Mouse (Mus musculus) G1E (cell line): ENCODE data around the gene Nit1. TPM values are rescaled to one million over a fixed set of nuclear protein-coding genes. Genes with fewer than 3 reads are reported as not detected.

Source experiments
- ATAC-seq: 2 replicates; pipeline ENCODE4 v1.8.0; 2016; ENCODE audit warnings: mild to moderate bottlenecking; ENCODE audit not compliant: insufficient number of reproducible peaks, poor library complexity, low FRiP score, severe bottlenecking; ENCODE audit errors: extremely low read depth
- DNase-seq: peaks from one replicate; pipeline ENCODE4 v3.0.0; 2012; ENCODE audit warnings: low spot score
- H3K27me3 ChIP-seq: 2 replicates; pipeline ENCODE4 v1.6.1; 2012; ENCODE audit warnings: mild to moderate bottlenecking, low read length, inconsistent platforms; ENCODE audit not compliant: insufficient read depth
- H3K36me3 ChIP-seq: replicated peaks from 2 replicates; pipeline ENCODE3; 2012; ENCODE audit warnings: mild to moderate bottlenecking, inconsistent platforms
- H3K4me1 ChIP-seq: 2 replicates; pipeline ENCODE4 v1.6.1; 2012; ENCODE audit warnings: low read depth, low read length, inconsistent platforms, mixed read lengths; ENCODE audit not compliant: insufficient read depth
- H3K4me3 ChIP-seq: 2 replicates; pipeline ENCODE4 v1.5.1; 2012; ENCODE audit warnings: low read depth, mild to moderate bottlenecking, inconsistent platforms, low read length, moderate library complexity, mixed read lengths
- H3K9me3 ChIP-seq: replicated peaks from 2 replicates; pipeline ENCODE4 v1.6.1; 2012; ENCODE audit warnings: inconsistent platforms
- CTCF ChIP-seq: IDR thresholded peaks from 2 replicates; pipeline ENCODE4 v1.5.1; 2012; ENCODE audit warnings: low read depth, low read length, inconsistent platforms, mixed read lengths
- GATA1 ChIP-seq: IDR thresholded peaks from 2 replicates; pipeline ENCODE4 v1.6.1; 2012; ENCODE audit warnings: borderline replicate concordance, low read length, inconsistent platforms, mixed read lengths
- GATA2 ChIP-seq: IDR thresholded peaks from 2 replicates; pipeline ENCODE4 v1.6.1; 2012; ENCODE audit warnings: low read depth, low read length, inconsistent platforms, borderline replicate concordance
- POLR2AphosphoS5 ChIP-seq: IDR thresholded peaks from 2 replicates; pipeline ENCODE4 v1.6.1; 2012; ENCODE audit warnings: low read depth, low read length, inconsistent platforms; ENCODE audit not compliant: insufficient replicate concordance
- TAL1 ChIP-seq: conservative IDR thresholded peaks from 2 replicates; pipeline ENCODE4 v1.6.1; 2012; ENCODE audit warnings: low read depth, low read length, inconsistent platforms, mixed read lengths
- polyA plus RNA-seq: library from polyadenylated mRNA; stranded (reverse); fragments of >175 nt; gene quantifications from 2 replicates; pipeline ENCODE4 v1.2.3, GENCODE M21; 2012
- total RNA-seq, 2 experiments: library from RNA; stranded (forward) in 1 of 2; stranded (reverse) in 1 of 2; fragments of 200-1000 nt in 1 of 2; fragments of >200 nt in 1 of 2; fragmentation: Nextera tagmentation in 1 of 2; gene quantifications; 2 replicates each; pipeline ENCODE4 v1.2.3; 2014 to 2017

Gene Nit1
- total RNA-seq (2014; fragmentation: Nextera tagmentation) = 17.9 and 22.4 TPM in 2 replicates
- 57.9 and 58.9 TPM in 2 replicates for total RNA-seq (2017)
- 9.4 and 11.3 TPM in 2 replicates for polyA plus RNA-seq

- ATAC-seq (peak; percentile 88), DNase-seq (peak; percentile 82)
- Histone ChIP-seq H3K27me3 (no peaks in the 10 kb centered on the region), H3K36me3 (peaks cover 71% of the 10 kb centered on the region), H3K9me3 (no peaks in the 10 kb centered on the region), H3K4me1 (peaks cover 47% of the 10 kb centered on the region), H3K4me3 (peak within 1 kb of the TSS; percentile 81)
- TF ChIP-seq GATA2 = no peak
These were observed at the start of gene Nit1, which contains the start of gene Pfdn2 for GRCm38 (mm10) chr1:171345225-171346094. Nit1 (minus strand) TSS chr1:171345646. Pfdn2 (plus strand) TSS chr1:171345670.

- peaks cover 24% of the 10 kb centered on the region for H3K4me1 ChIP-seq
- ATAC-seq (peak; percentile 94), DNase-seq (peak; percentile 93)
- peak overlapping the region; percentile 41; the same call in 1 of the 2 replicates for H3K4me3 ChIP-seq
- TF ChIP-seq TAL1 (no peak), CTCF (no peak), POLR2AphosphoS5 (no peak)
- no peaks in the 10 kb centered on the region for H3K36me3 ChIP-seq
- peaks cover 15% of the 10 kb centered on the region for H3K27me3 ChIP-seq
- no peaks in the 10 kb centered on the region for H3K9me3 ChIP-seq
These were observed 44.7 kb upstream of the Nit1 start for GRCm38 (mm10) chr1:171390101-171390500.

- ATAC-seq (peak; percentile 55; the same call in 1 of the 2 replicates), DNase-seq (no peak)
- TF ChIP-seq TAL1 (no peak), GATA2 (no peak), POLR2AphosphoS5 (no peak), GATA1 (no peak), CTCF (no peak)
- Histone ChIP-seq H3K9me3 (no peaks in the 10 kb centered on the region), H3K4me1 (peaks cover 31% of the 10 kb centered on the region), H3K4me3 (peak within 1 kb of the TSS; percentile 24; the same call in 1 of the 2 replicates), H3K27me3 (peaks cover 18% of the 10 kb centered on the region), H3K36me3 (no peaks in the 10 kb centered on the region)
These were observed 43.1 kb upstream of the Nit1 start, which contains the start of gene Arhgap30 for GRCm38 (mm10) chr1:171388376-171389102. Arhgap30 (plus strand) TSS chr1:171388954.

DNA sequence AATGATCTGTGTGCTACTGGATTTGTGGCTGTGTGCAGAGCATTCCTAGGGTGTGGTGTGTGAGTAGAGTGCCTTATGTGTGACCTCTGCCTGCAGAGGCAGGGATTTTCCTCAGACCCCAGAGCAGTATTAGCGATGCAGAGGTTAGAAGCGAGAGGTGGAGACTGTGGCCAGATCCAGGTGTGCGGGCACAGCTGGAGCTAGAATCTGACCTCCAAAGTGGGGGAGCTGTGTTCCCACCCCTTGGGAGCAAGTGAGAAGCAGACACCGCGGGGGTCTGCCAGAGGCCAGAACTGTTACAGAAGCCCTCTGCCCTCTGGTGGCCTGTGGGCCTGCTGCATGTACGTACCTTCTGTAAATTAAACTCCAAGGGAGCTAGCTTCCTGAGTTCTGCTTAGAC, 41.7 kb upstream of the Nit1 start:
- TF ChIP-seq GATA1 (no peak), TAL1 (no peak), CTCF (no peak), GATA2 (no peak), POLR2AphosphoS5 (no peak)
- DNase-seq = no peak

GRCm38 (mm10) chr1:171385171-171385570, 39.7 kb upstream of the Nit1 start:
- Histone ChIP-seq H3K9me3 (no peaks in the 10 kb centered on the region), H3K4me1 (peaks cover 32% of the 10 kb centered on the region), H3K27me3 (peaks cover 29% of the 10 kb centered on the region), H3K4me3 (no peak overlapping the region), H3K36me3 (no peaks in the 10 kb centered on the region)
- TF ChIP-seq GATA2 (no peak), POLR2AphosphoS5 (no peak), TAL1 (no peak), GATA1 (no peak), CTCF (no peak)
- ATAC-seq (no peak), DNase-seq (no peak)

More for the DNA sequence above, 41.7 kb upstream of the Nit1 start:
- H3K36me3 ChIP-seq = no peaks in the 10 kb centered on the region
- no peak for ATAC-seq
- H3K4me3 ChIP-seq = no peak overlapping the region
- H3K9me3 ChIP-seq = no peaks in the 10 kb centered on the region
- peaks cover 24% of the 10 kb centered on the region for H3K27me3 ChIP-seq
- peaks cover 36% of the 10 kb centered on the region for H3K4me1 ChIP-seq

DNA sequence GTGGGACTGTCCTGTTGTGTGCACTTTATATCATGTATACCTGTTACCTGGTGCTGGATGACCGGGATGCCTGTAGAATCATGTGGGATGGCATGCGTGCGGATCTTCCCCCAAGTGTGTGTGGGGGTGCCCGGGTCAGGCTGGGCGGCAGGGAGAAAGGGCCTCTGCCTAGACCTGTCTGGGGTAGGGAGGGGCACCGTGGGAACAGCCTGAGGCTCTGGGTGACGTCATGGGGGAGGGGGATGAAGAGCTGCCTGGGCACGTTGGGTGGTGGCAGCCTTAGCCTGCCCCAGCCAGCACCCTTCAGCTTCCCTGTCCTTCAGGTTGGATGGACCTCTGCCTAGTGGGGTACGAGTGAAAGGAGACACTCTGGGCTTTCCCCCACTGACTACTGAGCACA, 38.9 kb upstream of the Nit1 start:
- ATAC-seq (no peak), DNase-seq (no peak)
- peaks cover 30% of the 10 kb centered on the region for H3K4me1 ChIP-seq
- no peaks in the 10 kb centered on the region for H3K9me3 ChIP-seq
- peak overlapping the region; percentile 17; the same call in 1 of the 2 replicates for H3K4me3 ChIP-seq
- peaks cover 35% of the 10 kb centered on the region for H3K27me3 ChIP-seq
- no peak for TF ChIP-seq POLR2AphosphoS5
- TF ChIP-seq TAL1 = no peak
- TF ChIP-seq CTCF = no peak
- no peaks in the 10 kb centered on the region for H3K36me3 ChIP-seq
